Mouse (Mus musculus) liver, embryonic 11.5 days (tissue): ENCODE data around the gene Chdh. TPM values are rescaled to one million over a fixed set of nuclear protein-coding genes. Genes with fewer than 3 reads are reported as not detected.

Experiments
- ATAC-seq: fragments of 200-750 bp; cut with Nextera tagmentation; replicated peaks from 2 replicates; pipeline ENCODE4 v1.8.0; 2017; ENCODE audit warnings: moderate number of reproducible peaks, mild to moderate bottlenecking, moderate TSS enrichment, moderate library complexity; ENCODE audit not compliant: low FRiP score
- DNase-seq: peaks from one replicate; pipeline ENCODE4 v3.0.0-alpha.2; 2017; ENCODE audit warnings: low spot score
- H3K27ac ChIP-seq: fragments of 300-500 bp; sonication (generic); 2 replicates; pipeline ENCODE4 v1.5.1; 2014; ENCODE audit warnings: mild to moderate bottlenecking, low read depth, low read length, control low read depth
- H3K27me3 ChIP-seq: fragments of 300-500 bp; sonication (generic); replicated peaks from 2 replicates; pipeline ENCODE4 v1.6.1; 2014; ENCODE audit warnings: low read length, mixed read lengths; ENCODE audit not compliant: control insufficient read depth, insufficient read depth
- H3K36me3 ChIP-seq: fragments of 300-500 bp; sonication (generic); 2 replicates; pipeline ENCODE4 v1.6.1; 2014; ENCODE audit warnings: mild to moderate bottlenecking, low read length, moderate library complexity, mixed read lengths; ENCODE audit not compliant: control insufficient read depth, insufficient read depth
- H3K4me1 ChIP-seq: fragments of 300-500 bp; sonication (generic); replicated peaks from 2 replicates; pipeline ENCODE4 v1.6.1; 2014; ENCODE audit warnings: low read length, mixed read lengths; ENCODE audit not compliant: control insufficient read depth, insufficient read depth
- H3K4me2 ChIP-seq: fragments of 300-500 bp; sonication (generic); 2 replicates; pipeline ENCODE4 v1.6.1; 2014; ENCODE audit warnings: mild to moderate bottlenecking, control low read depth, moderate library complexity
- H3K4me3 ChIP-seq: fragments of 300-500 bp; sonication (generic); 2 replicates; pipeline ENCODE4 v1.5.1; 2014; ENCODE audit warnings: low read depth, low read length, control low read depth
- H3K9ac ChIP-seq: fragments of 300-500 bp; sonication (generic); 2 replicates; pipeline ENCODE4 v1.6.1; 2014; ENCODE audit warnings: low read depth, low read length, control low read depth
- H3K9me3 ChIP-seq: fragments of 300-500 bp; sonication (generic); 2 replicates; pipeline ENCODE4 v1.6.1; 2016; ENCODE audit warnings: low read length, inconsistent platforms, mixed read lengths; ENCODE audit not compliant: control insufficient read depth
- WGBS: fragments of 180-500 bp; shearing (Covaris S2); extraction: QIAGEN DNeasy Blood & Tissue Kit; methylation state at CpG from one replicate; pipeline ENCODE4 v1.1.7; 2014; 5-methylcytosine and 5-hydroxymethylcytosine counted together
- polyA plus RNA-seq: library from polyadenylated mRNA; unstranded; fragments of >200 nt; fragmentation: Nextera tagmentation; extraction: Ambion mirVana; gene quantifications from 2 replicates; pipeline ENCODE4 v1.2.1, GENCODE M21; 2014

The Chdh gene
- polyA plus RNA-seq, 1 experiment from 2014 or later = 0.15 TPM

DNA sequence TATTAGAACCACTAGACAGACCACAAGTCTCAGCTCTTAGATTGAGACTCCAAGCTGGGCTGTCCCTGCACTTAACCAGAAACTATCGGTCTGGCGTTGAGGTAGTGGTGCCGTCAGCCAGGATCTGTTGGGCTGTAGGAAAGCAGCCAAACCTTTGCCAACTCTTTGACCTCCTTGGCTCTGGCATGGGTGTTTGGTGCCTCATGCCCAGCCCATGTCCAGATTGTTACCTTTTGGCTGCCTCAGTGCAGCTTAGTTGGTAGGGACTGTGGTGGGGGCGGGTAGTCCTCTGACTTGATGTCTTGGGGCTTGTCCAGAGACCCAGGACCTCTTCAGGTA is 9.6 kb downstream of the Chdh start:
- no peak overlapping the region for H3K4me3 ChIP-seq
- H3K4me2 ChIP-seq = no peak overlapping the region
- no peaks in the 10 kb centered on the region for H3K4me1 ChIP-seq
- ATAC-seq = no peak
- no peaks in the 10 kb centered on the region for H3K9me3 ChIP-seq
- H3K27ac ChIP-seq = no peak overlapping the region
- DNase-seq = no peak
- H3K9ac ChIP-seq = no peak overlapping the region
- 92% methylated on average over 4 of the region's 4 CpGs for WGBS
- no peaks in the 10 kb centered on the region for H3K36me3 ChIP-seq
- no peaks in the 10 kb centered on the region for H3K27me3 ChIP-seq

DNA sequence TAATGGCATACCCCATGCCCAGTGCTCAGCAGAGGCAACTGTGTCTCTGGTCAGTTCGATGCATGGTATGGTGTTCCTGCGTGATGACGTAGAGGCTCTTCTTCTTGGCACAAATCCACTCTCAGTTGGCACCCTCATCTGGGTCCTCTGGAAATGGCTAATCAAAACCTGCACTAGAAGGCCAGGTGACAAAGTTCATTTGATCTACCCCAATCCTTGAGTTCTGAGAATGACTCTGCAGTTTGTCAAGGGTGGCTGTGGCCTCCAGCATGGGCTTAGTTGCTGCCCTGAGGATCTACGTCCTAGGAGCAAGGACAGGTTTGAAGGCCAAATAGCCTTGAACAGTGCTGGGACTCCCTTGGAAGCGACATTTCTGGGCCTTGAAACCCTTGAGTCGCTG is 10.0 kb downstream of the Chdh start:
- H3K9ac ChIP-seq = no peak overlapping the region
- no peaks in the 10 kb centered on the region for H3K27me3 ChIP-seq
- ATAC-seq = no peak

DNA sequence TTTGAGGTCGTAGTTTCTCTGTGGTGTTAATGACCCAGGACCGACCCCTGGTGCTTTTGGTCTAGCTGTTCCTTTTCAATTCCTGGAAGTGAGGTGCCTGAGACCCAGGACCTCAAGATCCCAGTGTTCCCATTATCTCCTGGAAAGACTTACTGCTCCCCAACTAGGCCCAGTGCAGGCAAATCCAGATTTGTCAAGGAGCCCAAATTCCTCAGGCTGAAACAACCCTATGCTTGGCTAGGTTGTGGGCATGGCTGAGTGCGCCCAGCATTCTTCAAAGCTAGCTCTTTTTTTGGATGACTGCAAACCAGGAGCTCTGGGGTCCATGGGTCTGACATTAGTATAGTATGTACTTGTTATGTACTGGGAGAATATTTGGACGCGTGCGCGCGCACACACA is 10.6 kb downstream of the Chdh start:
- H3K27me3 ChIP-seq = no peaks in the 10 kb centered on the region
- no peaks in the 10 kb centered on the region for H3K36me3 ChIP-seq
- no peaks in the 10 kb centered on the region for H3K4me1 ChIP-seq
- H3K9ac ChIP-seq = no peak overlapping the region
- no peak for ATAC-seq
- WGBS = 90% methylated on average over 8 of the region's 8 CpGs
- no peak for DNase-seq
- H3K4me3 ChIP-seq = no peak overlapping the region
- no peak overlapping the region for H3K27ac ChIP-seq
- H3K9me3 ChIP-seq = no peaks in the 10 kb centered on the region
- no peak overlapping the region for H3K4me2 ChIP-seq

More for the DNA sequence above, 10.0 kb downstream of the Chdh start:
- no peaks in the 10 kb centered on the region for H3K36me3 ChIP-seq
- H3K27ac ChIP-seq = no peak overlapping the region
- WGBS = 91% methylated on average over 6 of the region's 6 CpGs
- DNase-seq = no peak
- H3K4me1 ChIP-seq = no peaks in the 10 kb centered on the region
- H3K9me3 ChIP-seq = no peaks in the 10 kb centered on the region
- no peak overlapping the region for H3K4me3 ChIP-seq
- no peak overlapping the region for H3K4me2 ChIP-seq

DNA sequence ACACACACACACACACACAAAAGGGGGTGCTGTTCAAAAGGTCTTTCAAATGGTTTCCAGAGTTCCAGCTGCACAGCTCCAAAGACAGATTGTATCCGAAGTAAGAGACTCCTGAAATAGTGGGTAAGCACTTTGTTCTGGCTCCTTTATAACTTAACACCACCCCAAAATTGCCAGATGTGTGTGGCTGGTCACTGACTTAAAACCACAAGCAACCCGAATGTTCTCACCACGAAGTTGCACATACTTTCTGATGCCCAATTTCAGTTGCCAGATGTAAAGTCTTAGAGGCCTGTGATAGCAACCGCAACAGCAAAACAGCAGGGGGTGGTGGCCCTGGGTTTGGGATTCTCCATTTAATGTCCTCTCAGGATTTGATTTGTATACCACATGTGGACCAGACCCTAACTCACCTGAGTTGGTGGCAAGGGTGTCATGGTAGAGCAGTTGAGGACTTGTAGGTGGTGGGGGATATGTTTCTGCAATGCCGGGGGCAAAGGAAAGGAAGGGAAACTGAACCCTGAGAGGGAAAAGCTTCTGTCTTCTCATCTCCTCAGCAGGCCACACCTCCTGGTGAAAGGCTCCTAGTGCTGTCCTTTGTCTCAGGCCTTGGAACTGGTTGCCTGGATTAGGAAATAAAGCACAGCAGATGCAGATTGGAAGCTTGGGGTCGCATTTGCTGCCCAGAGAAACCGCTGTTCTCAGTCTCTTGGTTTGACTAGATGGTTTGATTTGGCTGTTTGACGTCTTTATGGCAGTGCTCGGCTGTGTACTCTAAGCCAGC is 11.2 kb downstream of the Chdh start:
- no peak overlapping the region for H3K9ac ChIP-seq
- no peak for ATAC-seq
- WGBS = 60% methylated on average over 9 of the region's 9 CpGs

DNA sequence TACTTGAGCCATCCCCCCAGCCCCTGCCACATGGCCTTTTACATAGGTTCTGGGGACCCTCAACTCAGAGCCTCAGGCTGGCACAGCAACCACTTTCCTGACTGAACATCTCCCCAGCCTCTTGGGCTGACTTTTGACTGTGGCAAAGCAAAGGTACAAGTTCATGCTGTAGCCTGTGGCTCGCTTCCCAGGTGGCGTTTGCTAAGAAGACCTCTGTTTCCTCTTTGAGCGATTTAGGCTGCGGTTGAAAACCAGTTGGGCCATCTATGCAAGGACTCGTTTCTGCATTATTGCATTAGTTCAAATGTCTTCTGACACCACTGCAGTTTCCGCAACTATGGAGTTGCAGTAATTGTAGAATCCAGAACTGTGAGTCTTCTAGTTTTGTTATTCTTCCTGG is 13.6 kb downstream of the Chdh start:
- H3K4me2 ChIP-seq = no peak overlapping the region
- ATAC-seq (no peak), DNase-seq (no peak)
- H3K4me1 ChIP-seq = no peaks in the 10 kb centered on the region
- no peaks in the 10 kb centered on the region for H3K9me3 ChIP-seq
- no peak overlapping the region for H3K4me3 ChIP-seq
- 76% methylated on average over 6 of the region's 6 CpGs for WGBS
- H3K27ac ChIP-seq = no peak overlapping the region
- H3K27me3 ChIP-seq = no peaks in the 10 kb centered on the region
- no peaks in the 10 kb centered on the region for H3K36me3 ChIP-seq
- H3K9ac ChIP-seq = no peak overlapping the region

More for the DNA sequence above, 11.2 kb downstream of the Chdh start:
- no peaks in the 10 kb centered on the region for H3K36me3 ChIP-seq
- no peak overlapping the region for H3K4me2 ChIP-seq
- H3K9me3 ChIP-seq = no peaks in the 10 kb centered on the region
- no peaks in the 10 kb centered on the region for H3K4me1 ChIP-seq
- H3K27ac ChIP-seq = no peak overlapping the region
- H3K27me3 ChIP-seq = no peaks in the 10 kb centered on the region
- DNase-seq = no peak
- no peak overlapping the region for H3K4me3 ChIP-seq

DNA sequence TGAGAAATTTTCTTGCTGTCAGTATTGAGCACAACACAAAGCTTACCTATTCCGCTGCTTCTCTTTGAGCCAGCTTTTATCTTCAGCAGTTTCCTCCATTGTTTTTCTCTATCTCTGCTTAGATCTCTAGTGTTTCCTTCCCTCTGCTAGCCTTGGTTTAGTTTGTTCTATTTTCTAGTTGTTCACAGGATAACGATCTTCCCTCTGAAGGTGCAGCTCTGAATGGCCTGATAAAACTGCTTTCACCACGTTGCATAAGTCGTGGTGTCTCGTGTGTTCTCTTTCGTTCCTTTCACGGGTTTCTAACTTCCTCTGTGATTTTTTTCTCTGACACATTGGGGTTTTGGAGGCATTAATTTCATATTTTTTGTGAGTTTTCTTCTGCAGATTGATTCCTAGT is 15.6 kb downstream of the Chdh start:
- WGBS = 32% methylated on average over 7 of the region's 7 CpGs
- Histone ChIP-seq H3K4me1 (no peaks in the 10 kb centered on the region), H3K27ac (no peak overlapping the region), H3K9ac (no peak overlapping the region), H3K4me3 (no peak overlapping the region), H3K27me3 (no peaks in the 10 kb centered on the region), H3K4me2 (no peak overlapping the region), H3K9me3 (no peaks in the 10 kb centered on the region), H3K36me3 (no peaks in the 10 kb centered on the region)
- ATAC-seq (no peak), DNase-seq (no peak)

DNA sequence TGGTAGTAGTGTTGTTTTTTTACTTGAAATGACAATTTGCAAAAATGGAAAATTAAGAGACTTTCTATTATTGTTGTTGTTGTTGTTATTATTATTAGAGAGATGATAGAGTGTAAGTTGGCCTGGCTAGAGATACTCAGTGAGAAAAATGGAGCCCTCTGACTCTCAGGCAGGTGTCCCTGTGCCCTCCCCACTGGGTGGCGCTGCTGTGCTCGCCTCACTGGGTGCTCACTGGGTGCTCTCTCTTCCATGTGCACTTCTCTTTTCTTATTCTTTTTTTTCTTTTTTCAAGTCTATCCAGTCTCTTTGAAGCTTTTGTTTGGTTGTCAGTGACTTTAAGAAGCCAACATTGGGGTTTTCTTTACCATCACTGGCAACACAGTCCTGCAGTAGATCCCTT is 18.6 kb downstream of the Chdh start:
- Histone ChIP-seq H3K36me3 (no peaks in the 10 kb centered on the region), H3K4me2 (no peak overlapping the region), H3K4me1 (no peaks in the 10 kb centered on the region), H3K4me3 (no peak overlapping the region), H3K27me3 (no peaks in the 10 kb centered on the region), H3K27ac (no peak overlapping the region), H3K9me3 (no peaks in the 10 kb centered on the region), H3K9ac (no peak overlapping the region)
- 51% methylated on average over 2 of the region's 2 CpGs for WGBS
- ATAC-seq (no peak), DNase-seq (no peak)

DNA sequence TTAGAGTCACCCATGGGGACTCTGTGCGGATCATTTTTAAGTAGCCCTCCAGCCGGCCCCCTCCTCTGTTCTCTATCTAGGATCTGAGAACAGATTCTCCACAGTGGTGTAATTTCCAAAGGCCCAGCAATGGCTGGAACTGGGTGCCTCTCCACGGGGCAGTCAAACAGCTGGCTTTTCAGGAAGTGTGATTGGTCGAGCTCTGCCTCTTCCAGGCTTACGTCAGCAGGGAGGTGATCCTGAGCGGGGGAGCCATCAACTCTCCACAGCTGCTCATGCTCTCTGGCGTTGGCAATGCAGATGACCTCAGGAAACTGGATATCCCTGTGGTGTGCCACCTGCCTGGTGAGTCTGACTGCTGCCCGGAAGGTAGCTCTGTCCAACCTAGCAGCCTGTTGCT is 24.6 kb downstream of the Chdh start:
- Histone ChIP-seq H3K4me3 (no peak overlapping the region), H3K27me3 (no peaks in the 10 kb centered on the region), H3K9me3 (no peaks in the 10 kb centered on the region), H3K9ac (no peak overlapping the region), H3K27ac (no peak overlapping the region), H3K4me1 (no peaks in the 10 kb centered on the region), H3K36me3 (no peaks in the 10 kb centered on the region), H3K4me2 (no peak overlapping the region)
- WGBS = 55% methylated on average over 8 of the region's 8 CpGs
- DNase-seq (no peak), ATAC-seq (no peak)

DNA sequence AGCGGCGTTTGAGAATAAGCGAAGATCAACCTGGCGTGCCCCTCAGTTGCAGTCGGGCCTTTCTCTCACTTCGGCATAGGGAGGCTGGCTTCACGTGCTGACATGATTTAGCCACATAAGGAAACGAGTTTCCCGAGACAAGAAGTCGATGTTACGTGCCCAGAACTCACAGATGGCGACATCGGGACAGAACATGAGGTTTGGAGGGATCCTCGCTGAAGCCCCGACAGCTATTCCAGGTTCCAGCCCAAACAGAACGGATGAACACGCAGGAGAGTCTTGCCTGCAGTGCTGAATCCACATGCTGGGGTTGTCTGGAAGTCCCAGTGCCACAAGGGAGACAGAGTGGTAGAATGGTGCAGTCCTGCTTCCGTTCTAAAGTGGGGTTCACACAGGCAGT is 29.6 kb downstream of the Chdh start:
- no peaks in the 10 kb centered on the region for H3K9me3 ChIP-seq
- no peak overlapping the region for H3K9ac ChIP-seq
- H3K4me1 ChIP-seq = no peaks in the 10 kb centered on the region
- DNase-seq = no peak
- ATAC-seq = no peak
- H3K27me3 ChIP-seq = no peaks in the 10 kb centered on the region
- H3K4me2 ChIP-seq = no peak overlapping the region
- no peak overlapping the region for H3K27ac ChIP-seq
- H3K4me3 ChIP-seq = no peak overlapping the region
- H3K36me3 ChIP-seq = no peaks in the 10 kb centered on the region
- WGBS = 83% methylated on average over 18 of the region's 18 CpGs
